Mouse (Mus musculus) liver, embryonic 13.5 days (tissue): ENCODE results near the gene Aatk. TPM values are rescaled to one million over a fixed set of nuclear protein-coding genes. Genes with fewer than 3 reads are reported as not detected.

ENCODE experiments used
- ATAC-seq: fragments of 200-750 bp; cut with Nextera tagmentation; 2 replicates; pipeline ENCODE4 v1.8.0; 2017; ENCODE audit warnings: low read depth, mild to moderate bottlenecking, moderate number of reproducible peaks, moderate library complexity
- DNase-seq: peaks from one replicate; pipeline ENCODE4 v3.0.0; 2022
- H3K27ac ChIP-seq: fragments of 300-500 bp; sonication (generic); 2 replicates; pipeline ENCODE4 v1.5.1; 2015; ENCODE audit warnings: moderate library complexity, mild to moderate bottlenecking, inconsistent platforms
- H3K27me3 ChIP-seq: fragments of 300-500 bp; sonication (generic); 2 replicates; pipeline ENCODE4 v1.6.1; 2015; ENCODE audit warnings: mild to moderate bottlenecking, inconsistent platforms
- H3K36me3 ChIP-seq: fragments of 300-500 bp; sonication (generic); 2 replicates; pipeline ENCODE4 v1.6.1; 2015; ENCODE audit warnings: mild to moderate bottlenecking, inconsistent platforms
- H3K4me1 ChIP-seq: fragments of 300-500 bp; sonication (generic); replicated peaks from 2 replicates; pipeline ENCODE4 v1.6.1; 2015; ENCODE audit warnings: inconsistent platforms
- H3K4me2 ChIP-seq: fragments of 300-500 bp; sonication (generic); 2 replicates; pipeline ENCODE4 v1.6.1; 2015; ENCODE audit warnings: inconsistent platforms, mild to moderate bottlenecking, moderate library complexity
- H3K4me3 ChIP-seq: fragments of 300-500 bp; sonication (generic); replicated peaks from 2 replicates; pipeline ENCODE4 v1.5.1; 2015; ENCODE audit warnings: mild to moderate bottlenecking, inconsistent platforms
- H3K9ac ChIP-seq: fragments of 300-500 bp; sonication (generic); 2 replicates; pipeline ENCODE4 v1.6.1; 2015; ENCODE audit warnings: mild to moderate bottlenecking, inconsistent platforms
- H3K9me3 ChIP-seq: fragments of 300-500 bp; sonication (generic); replicated peaks from 2 replicates; pipeline ENCODE4 v1.6.1; 2016; ENCODE audit warnings: inconsistent platforms
- WGBS: fragments of 180-500 bp; shearing (Covaris S2); methylation state at CpG from one replicate; pipeline ENCODE4 v1.1.7; 2015; ENCODE audit not compliant: insufficient replicate concordance; 5-methylcytosine and 5-hydroxymethylcytosine counted together
- polyA plus RNA-seq: library from polyadenylated mRNA; unstranded; fragments of >200 nt; fragmentation: Nextera tagmentation; extraction: Ambion mirVana; gene quantifications from 2 replicates; pipeline ENCODE4 v1.2.1, GENCODE M21; 2015

The Aatk gene
- polyA plus RNA-seq = 0.32 and 0.39 TPM in 2 replicates

DNA sequence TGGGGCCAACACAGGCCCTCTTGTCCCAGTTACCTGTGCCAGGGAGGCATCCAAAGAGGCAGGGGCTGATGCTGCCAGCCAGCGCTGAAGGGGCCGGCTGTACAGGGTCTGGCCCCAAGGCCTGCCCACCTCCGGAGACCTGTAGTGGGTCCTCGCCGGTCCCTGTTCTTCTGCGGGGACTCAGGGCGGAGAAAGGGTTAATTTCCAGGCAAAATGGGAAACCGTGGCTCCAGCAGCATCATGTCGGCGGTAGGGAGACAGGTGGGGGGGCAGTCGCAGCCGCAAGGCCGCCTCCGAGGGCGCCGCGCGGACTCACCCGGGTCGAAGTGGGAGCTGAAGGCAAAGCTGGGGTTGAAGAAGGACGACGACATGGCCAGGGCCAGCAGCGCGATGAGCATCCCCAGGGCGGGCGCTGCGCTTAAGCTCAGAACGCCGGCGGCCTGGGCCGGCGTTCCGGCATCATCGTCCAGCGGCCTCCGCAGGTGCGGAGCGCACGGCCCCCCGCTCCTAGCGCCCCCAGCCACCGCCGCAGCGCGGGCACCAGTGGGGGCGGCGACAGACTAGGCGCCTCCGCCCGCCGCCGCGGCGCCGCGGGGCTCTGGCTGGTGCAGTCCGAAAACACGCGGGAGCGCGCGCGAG lies at the start of gene Aatk:
Gene Aatk (minus strand): TSS at position 615 of the 639 bp plus-strand sequence.
- ATAC-seq (no peak), DNase-seq (no peak)
- Histone ChIP-seq H3K27me3 (peaks cover 62% of the 10 kb centered on the region), H3K36me3 (no peaks in the 10 kb centered on the region), H3K4me1 (peaks cover 30% of the 10 kb centered on the region), H3K27ac (no peak within 1 kb of the TSS), H3K9ac (no peak within 1 kb of the TSS), H3K4me3 (peak within 1 kb of the TSS; percentile 45), H3K4me2 (peak within 1 kb of the TSS; percentile 61), H3K9me3 (no peaks in the 10 kb centered on the region)
- WGBS = 3% methylated on average over 56 of the region's 63 CpGs

DNA sequence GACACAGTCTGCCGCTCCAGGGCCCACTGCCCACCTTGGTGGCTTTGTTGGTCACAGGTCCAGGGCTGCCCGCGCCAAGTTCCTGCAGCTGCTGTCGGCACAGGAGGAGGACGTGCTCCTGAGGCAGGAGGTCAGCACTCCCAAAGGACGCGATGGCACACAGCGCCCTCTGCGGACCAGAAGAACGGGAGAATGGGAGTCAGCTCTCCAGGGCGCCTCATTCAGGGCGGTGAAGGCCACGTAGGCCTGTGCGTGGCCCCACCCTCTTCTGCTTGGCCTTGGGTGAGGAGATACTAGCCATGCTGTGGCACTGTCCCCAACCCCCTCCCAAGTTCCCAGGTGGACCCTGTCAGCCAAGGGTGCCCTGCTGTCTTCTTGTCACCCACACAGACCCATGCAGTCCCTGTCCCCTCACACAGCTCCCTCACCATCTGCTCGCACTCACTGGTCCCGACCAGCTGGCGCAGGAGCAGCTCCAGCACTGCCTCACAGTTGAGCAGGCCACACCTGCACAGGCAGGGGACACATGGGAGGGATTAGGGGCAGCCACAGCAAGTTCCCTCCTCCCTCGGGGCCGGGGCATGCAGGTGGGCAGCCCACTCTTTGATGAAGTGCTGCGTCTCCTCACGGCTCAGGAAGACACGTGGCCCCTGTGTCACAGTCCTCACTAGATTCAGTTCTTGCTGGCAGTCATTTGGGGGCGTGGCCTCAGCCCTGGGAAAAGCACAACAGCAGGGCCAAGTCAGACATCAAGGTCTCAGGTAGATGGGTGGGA lies 46.0 kb upstream of the Aatk start:
- WGBS = 79% methylated on average over 23 of the region's 23 CpGs
- no peak overlapping the region for H3K4me2 ChIP-seq
- no peak for DNase-seq
- peak; percentile 21; the same call in 1 of the 2 replicates for ATAC-seq
- H3K4me3 ChIP-seq = no peak overlapping the region
- H3K36me3 ChIP-seq = peaks cover 63% of the 10 kb centered on the region
- no peaks in the 10 kb centered on the region for H3K9me3 ChIP-seq
- no peak overlapping the region for H3K27ac ChIP-seq
- peaks cover 21% of the 10 kb centered on the region for H3K4me1 ChIP-seq
- H3K9ac ChIP-seq = no peak overlapping the region
- H3K27me3 ChIP-seq = no peaks in the 10 kb centered on the region

DNA sequence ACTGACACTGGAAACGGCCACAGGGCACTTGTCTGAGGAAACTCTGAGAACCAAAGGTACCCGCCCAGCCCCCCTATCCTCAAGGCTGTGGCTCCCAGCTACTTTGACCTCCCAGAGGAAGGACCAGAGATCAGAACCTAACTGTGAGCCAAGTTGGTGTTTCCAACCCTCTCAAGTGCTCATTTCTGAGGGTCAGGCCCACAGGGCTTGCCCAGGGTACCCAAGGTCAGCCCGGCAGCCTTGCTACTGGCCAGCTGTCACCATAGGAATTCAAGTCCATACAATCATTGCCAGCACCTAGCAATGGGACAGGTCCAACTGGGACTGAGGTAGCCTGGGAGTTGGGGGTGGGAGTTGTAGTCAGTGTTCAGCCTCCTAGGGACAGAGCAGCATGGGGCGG lies 43.7 kb upstream of the Aatk start:
- Histone ChIP-seq H3K9ac (no peak overlapping the region), H3K27me3 (no peaks in the 10 kb centered on the region), H3K27ac (no peak overlapping the region), H3K36me3 (peaks cover 54% of the 10 kb centered on the region), H3K4me1 (peaks cover 23% of the 10 kb centered on the region), H3K4me3 (no peak overlapping the region), H3K4me2 (no peak overlapping the region), H3K9me3 (no peaks in the 10 kb centered on the region)
- DNase-seq (no peak), ATAC-seq (no peak)
- WGBS = 91% methylated on average over 4 of the region's 4 CpGs

DNA sequence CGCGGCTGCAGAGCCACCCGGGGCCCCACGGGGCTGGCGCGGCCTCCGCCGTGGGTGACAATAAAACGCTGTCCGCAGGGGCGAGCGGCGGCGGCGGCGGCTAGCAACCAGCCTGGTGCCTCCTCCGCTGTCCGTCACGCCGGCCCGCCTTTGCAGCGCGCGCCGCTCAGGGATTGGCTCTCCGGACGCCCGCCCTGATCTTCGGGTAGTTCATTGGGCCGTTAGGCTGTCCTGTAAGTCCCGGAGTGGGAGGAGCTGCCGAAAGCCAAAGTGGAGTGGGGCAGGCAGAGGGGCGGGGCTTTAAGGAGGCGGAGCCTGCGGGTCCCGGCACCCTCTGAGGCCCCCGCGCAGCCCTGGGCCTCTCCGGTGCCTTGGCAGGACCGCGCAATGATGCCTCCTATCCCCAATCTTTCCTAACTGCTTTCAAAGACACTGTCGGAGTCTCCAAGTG lies 39.8 kb upstream of the Aatk start, which contains the start of gene Cep131:
Gene Cep131 (minus strand): TSS at position 126 of the 451 bp plus-strand sequence.
- peak within 1 kb of the TSS; percentile 94 for H3K9ac ChIP-seq
- peak within 1 kb of the TSS; percentile 99 for H3K4me2 ChIP-seq
- peak; percentile 99 for DNase-seq
- no peaks in the 10 kb centered on the region for H3K9me3 ChIP-seq
- 0% methylated on average over 30 of the region's 42 CpGs for WGBS
- H3K4me1 ChIP-seq = peaks cover 30% of the 10 kb centered on the region
- ATAC-seq = peak; percentile 99
- peak within 1 kb of the TSS; percentile 76 for H3K27ac ChIP-seq
- peaks cover 19% of the 10 kb centered on the region for H3K36me3 ChIP-seq
- no peaks in the 10 kb centered on the region for H3K27me3 ChIP-seq
- H3K4me3 ChIP-seq = peak within 1 kb of the TSS; percentile 87

DNA sequence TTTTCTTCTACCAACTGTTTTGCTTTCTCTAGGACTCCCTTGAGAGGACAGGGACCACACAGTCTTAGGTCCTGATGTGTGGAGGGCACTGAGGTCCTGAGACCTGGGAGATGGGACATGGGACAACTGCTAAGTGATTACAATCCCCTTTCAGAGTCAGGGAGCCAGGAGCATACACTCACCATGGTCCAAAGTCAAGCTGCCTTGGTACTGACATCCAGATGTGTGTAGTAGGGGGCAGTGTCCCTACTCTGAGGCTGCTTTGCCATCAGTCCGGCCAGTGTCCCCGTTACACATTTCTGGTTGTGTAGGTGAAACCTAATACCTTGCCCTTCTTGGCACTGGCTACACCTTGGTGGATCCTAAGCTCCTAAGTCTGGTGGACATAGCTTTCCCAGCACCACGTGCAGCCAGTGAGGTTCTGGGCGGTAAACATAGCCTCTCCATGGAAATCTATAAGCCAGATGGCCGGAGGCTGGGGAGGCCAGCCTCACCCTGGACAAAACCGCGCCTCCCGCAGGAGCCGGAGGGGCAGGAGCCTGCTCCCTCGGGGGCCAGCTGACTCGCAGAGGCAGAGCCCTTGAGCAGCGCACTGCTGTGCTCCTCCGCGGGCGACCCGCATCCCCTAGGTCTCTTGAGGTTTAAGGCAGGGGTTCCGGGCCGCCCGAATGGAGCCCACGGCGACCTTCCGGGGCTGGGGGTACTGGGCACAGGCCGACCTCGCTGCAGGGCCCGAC lies 39.1 kb upstream of the Aatk start:
- Histone ChIP-seq H3K4me1 (peaks cover 30% of the 10 kb centered on the region), H3K9me3 (no peaks in the 10 kb centered on the region), H3K27ac (peak overlapping the region; percentile 76), H3K9ac (peak overlapping the region; percentile 94), H3K4me2 (peak overlapping the region; percentile 99), H3K36me3 (peaks cover 12% of the 10 kb centered on the region), H3K27me3 (no peaks in the 10 kb centered on the region), H3K4me3 (peak overlapping the region; percentile 87)
- DNase-seq (peak; percentile 29), ATAC-seq (peak; percentile 40)
- 2% methylated on average over 25 of the region's 25 CpGs for WGBS

DNA sequence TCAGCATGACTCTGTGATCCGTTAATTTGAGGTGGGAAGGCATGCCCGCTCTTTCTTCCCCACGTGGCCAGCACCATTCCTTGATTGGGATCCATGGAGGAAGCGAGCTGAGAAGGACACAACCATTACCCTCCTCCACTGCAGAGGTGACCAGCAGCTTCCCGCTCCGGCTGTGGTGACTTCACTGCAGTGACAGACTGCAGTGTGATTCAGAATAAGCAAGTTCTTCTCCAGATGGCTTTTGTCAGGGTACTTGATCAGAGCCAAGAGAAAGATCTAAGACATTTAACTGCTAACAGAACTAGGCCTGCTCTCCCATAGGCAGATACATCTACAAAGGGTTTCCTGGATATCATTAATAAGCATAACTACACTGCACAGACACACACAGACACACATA lies 33.3 kb upstream of the Aatk start:
- DNase-seq (no peak), ATAC-seq (no peak)
- Histone ChIP-seq H3K4me3 (no peak overlapping the region), H3K4me2 (no peak overlapping the region), H3K4me1 (peaks cover 3% of the 10 kb centered on the region; the same call in 1 of the 2 replicates), H3K27ac (no peak overlapping the region), H3K27me3 (no peaks in the 10 kb centered on the region), H3K9ac (no peak overlapping the region), H3K9me3 (no peaks in the 10 kb centered on the region), H3K36me3 (peaks cover 20% of the 10 kb centered on the region)
- WGBS = 80% methylated on average over 6 of the region's 6 CpGs

DNA sequence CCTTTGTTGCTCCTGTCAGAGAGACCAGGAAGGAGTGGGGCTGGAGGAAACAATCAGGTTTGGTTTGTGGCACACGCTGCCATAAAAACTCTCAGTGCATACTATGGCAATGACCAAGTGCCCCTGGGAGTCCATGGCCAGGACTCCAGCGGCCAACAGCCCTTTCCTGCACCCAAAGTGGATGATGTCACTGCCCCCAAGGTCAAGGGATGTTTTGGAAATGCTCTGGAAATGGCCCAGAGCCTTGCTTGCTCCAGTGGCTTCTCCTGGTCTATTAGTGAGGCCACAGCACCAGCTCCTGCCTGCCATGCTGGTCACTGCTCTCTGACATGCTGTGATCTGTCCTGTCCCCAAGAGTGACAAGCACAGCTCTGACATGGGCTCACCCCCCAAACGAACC lies 29.2 kb upstream of the Aatk start:
- no peak for DNase-seq

DNA sequence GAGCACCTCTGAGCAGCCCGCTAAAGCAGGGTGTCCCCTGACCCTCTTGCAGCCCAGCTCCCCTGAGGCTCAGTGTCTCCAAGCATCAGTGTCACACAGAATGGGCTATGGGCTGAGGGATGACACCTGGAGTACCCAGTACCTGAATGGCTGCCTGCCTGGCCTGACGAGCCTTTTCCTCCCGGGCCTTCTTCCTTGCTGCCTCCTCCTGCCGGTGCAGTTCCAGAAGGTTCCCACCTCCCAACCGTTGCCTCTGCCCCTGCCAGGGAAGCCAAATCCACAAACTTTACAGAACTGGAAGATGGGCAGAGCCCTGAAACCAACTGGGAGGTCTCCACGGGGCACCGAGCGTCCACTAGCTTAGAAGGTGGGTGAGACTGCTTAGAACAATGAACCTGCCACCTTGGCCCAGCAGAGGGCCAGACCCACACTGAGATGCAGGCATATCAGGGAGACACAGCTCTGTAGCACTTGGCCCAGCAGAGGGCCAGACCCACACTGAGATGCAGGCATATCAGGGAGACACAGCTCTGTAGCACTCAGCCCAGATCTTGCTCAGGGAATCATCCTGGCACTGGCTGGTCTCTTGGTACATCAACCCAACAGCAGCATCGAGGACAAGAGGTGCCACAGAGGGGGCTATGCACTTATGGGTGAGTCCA lies 26.1 kb upstream of the Aatk start:
- no peaks in the 10 kb centered on the region for H3K4me1 ChIP-seq
- peaks cover 25% of the 10 kb centered on the region for H3K36me3 ChIP-seq
- no peak overlapping the region for H3K4me3 ChIP-seq
- ATAC-seq = no peak
- no peak for DNase-seq
- no peak overlapping the region for H3K9ac ChIP-seq
- WGBS = 82% methylated on average over 9 of the region's 9 CpGs
- no peak overlapping the region for H3K4me2 ChIP-seq
- no peaks in the 10 kb centered on the region for H3K27me3 ChIP-seq
- no peak overlapping the region for H3K27ac ChIP-seq
- no peaks in the 10 kb centered on the region for H3K9me3 ChIP-seq

More for the DNA sequence above, 29.2 kb upstream of the Aatk start:
- Histone ChIP-seq H3K9me3 (no peaks in the 10 kb centered on the region), H3K4me2 (no peak overlapping the region), H3K4me1 (no peaks in the 10 kb centered on the region), H3K9ac (no peak overlapping the region), H3K27me3 (no peaks in the 10 kb centered on the region), H3K27ac (no peak overlapping the region), H3K36me3 (peaks cover 28% of the 10 kb centered on the region), H3K4me3 (no peak overlapping the region)
- 49% methylated on average over 3 of the region's 3 CpGs for WGBS
- no peak for ATAC-seq

DNA sequence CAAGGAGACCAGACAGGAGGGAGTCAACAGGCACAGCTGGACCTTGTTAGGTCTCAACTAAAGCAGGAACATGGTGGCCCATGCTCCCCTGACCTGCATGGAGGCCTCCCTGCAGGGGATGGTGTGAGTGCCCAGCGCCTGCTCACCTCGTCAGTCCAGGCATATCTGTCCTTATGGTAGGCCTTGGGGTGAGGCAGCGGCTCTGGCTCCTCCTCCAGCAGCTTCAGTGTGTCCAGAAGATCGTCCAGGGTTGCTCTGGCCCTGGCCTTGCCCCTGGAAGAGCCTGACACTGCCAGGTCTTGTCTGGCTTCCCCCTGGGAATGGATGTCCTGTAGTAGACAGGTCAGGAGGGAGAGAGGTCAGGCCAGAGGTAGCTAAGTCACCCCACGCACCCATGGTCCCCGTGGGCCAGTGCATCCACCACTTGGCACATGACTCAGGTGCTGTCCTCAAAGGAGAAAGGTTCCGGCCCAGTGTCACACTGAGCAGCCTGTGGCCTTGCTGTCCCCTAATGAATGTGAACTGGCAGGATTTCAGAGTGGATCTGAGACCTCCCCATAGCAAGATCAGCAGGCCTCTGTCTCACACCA lies 24.9 kb upstream of the Aatk start:
- Histone ChIP-seq H3K9ac (no peak overlapping the region), H3K36me3 (peaks cover 25% of the 10 kb centered on the region), H3K27me3 (no peaks in the 10 kb centered on the region), H3K9me3 (no peaks in the 10 kb centered on the region), H3K4me3 (no peak overlapping the region), H3K4me2 (no peak overlapping the region), H3K27ac (no peak overlapping the region), H3K4me1 (no peaks in the 10 kb centered on the region)
- WGBS = 68% methylated on average over 7 of the region's 7 CpGs
- ATAC-seq = no peak
- DNase-seq = no peak

DNA sequence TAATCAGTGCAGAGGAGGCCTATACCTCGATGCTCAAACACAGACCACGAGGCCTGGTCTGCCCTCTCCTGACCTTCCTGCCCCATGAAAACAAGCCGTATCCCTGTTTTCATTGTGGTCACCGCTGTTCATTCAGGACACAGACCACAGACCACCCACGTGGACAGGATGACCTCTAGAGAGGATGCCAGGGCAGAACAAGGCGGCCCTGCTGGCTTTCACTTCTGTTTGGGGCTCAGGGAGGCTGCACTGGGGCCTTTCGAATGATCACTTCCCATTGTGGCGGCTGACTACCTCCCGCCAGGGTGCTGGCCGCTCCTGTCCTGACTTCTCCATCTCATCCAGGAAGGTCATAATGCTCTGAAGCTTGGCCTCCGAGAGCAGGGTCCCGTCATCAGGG lies 24.1 kb upstream of the Aatk start:
- Histone ChIP-seq H3K27me3 (no peaks in the 10 kb centered on the region), H3K4me3 (no peak overlapping the region), H3K4me1 (no peaks in the 10 kb centered on the region), H3K4me2 (no peak overlapping the region), H3K36me3 (peaks cover 19% of the 10 kb centered on the region), H3K9me3 (no peaks in the 10 kb centered on the region), H3K9ac (no peak overlapping the region), H3K27ac (no peak overlapping the region)
- ATAC-seq (no peak), DNase-seq (no peak)
- WGBS = 65% methylated on average over 12 of the region's 12 CpGs
